Mouse (Mus musculus): Measurements from ENCODE around the gene Ttc38.

GRCm38 (mm10) chr15:85808031-85808430 lies 24.1 kb upstream of the Ttc38 start:
- TF ChIP-seq POLR2A (IDR thresholded peaks at IDR 0.05; ENCODE audit: insufficient read length, low read depth): no peak
- TF ChIP-seq TCF12 (IDR thresholded peaks at IDR 0.05; ENCODE audit: insufficient read depth, poor library complexity, severe bottlenecking): no peak
- no peak for TF ChIP-seq REST (IDR thresholded peaks at IDR 0.05; ENCODE audit: insufficient read depth, insufficient read length)
- no peak for TF ChIP-seq POLR2AphosphoS2 (IDR thresholded peaks at IDR 0.05; ENCODE audit: insufficient read length, low read depth)
- no peak for TF ChIP-seq CEBPB (IDR thresholded peaks at IDR 0.05; ENCODE audit: insufficient read depth, poor library complexity, severe bottlenecking)
- no peak for TF ChIP-seq USF1 (IDR thresholded peaks at IDR 0.05; ENCODE audit: low read depth)
- TF ChIP-seq MAX (IDR thresholded peaks at IDR 0.05; ENCODE audit: low read depth): no peak
- TF ChIP-seq E2F4 (IDR thresholded peaks at IDR 0.05; ENCODE audit: insufficient read depth): no peak

Data from myocyte (in vitro differentiated cells).